Mouse (Mus musculus) inflammation-experienced regulatory T-cells, adult 6 months (primary cell): Measurements from ENCODE around the gene Tbx4. TPM values are rescaled to one million over a fixed set of nuclear protein-coding genes. Genes with fewer than 3 reads are reported as not detected.

Experiments
- polyA plus RNA-seq, 3 experiments: library from polyadenylated mRNA; unstranded; fragments of 100-300 nt; shearing (Covaris generic); gene quantifications; one replicate each; pipeline ENCODE4 v1.2.1; 2017

Gene Tbx4
- polyA plus RNA-seq, 3 experiments from 2014 or later: not detected

Other genes starting within 250 kb of the Tbx4 start
- gene Tbx2, start 53.9 kb upstream of the Tbx4 start, polyA plus RNA-seq: not detected
- gene Gm11444, start 36.1 kb upstream of the Tbx4 start, polyA plus RNA-seq: not detected